Mouse (Mus musculus): Measurements from ENCODE around the gene Mdm2. TPM values are rescaled to one million over a fixed set of nuclear protein-coding genes. Genes with fewer than 3 reads are reported as not detected.

Mdm2 gene
- total and polyA plus RNA-seq, 3 experiments = 35.3 to 601 (median 42.2) TPM

GRCm38 (mm10) chr10:117707114-117707838, 3.3 kb downstream of the Mdm2 start:
- Histone ChIP-seq H3K9ac (ENCODE audit: control insufficient read depth, low read depth, low read length, poor library complexity, severe bottlenecking) (no peak overlapping the region), H3K4me1 (ENCODE audit: control insufficient read depth in 1 of 2, insufficient read depth in 2 of 2, low read length in 2 of 2) (peaks cover 0 to 8% of the 10 kb centered on the region in 2 experiments; a peak in 2 of 4 replicates), H3K4me3 (ENCODE audit: control insufficient read depth in 1 of 2, insufficient read depth in 1 of 2, low read depth in 2 of 2, low read length in 2 of 2) (no peak overlapping the region), H3K36me3 (ENCODE audit: control insufficient read depth in 1 of 2, insufficient read depth in 2 of 2, low read length in 2 of 2) (peaks cover 14 to 19% of the 10 kb centered on the region in 2 experiments), H3K27ac (ENCODE audit: control insufficient read depth, low read depth, low read length) (no peak overlapping the region), H3K79me2 (ENCODE audit: control insufficient read depth, insufficient read depth, low read length, poor library complexity) (peaks cover 39% of the 10 kb centered on the region), H3K9me3 (replicated peaks; ENCODE audit: insufficient read depth, low read length) (no peaks in the 10 kb centered on the region), H3K27me3 (ENCODE audit: control insufficient read depth in 1 of 2, insufficient read depth in 2 of 2, low read length in 2 of 2) (no peaks in the 10 kb centered on the region)
- TF ChIP-seq POLR2AphosphoS2 (IDR thresholded peaks at IDR 0.05; ENCODE audit: low read length) (no peak), ETS1 (IDR thresholded peaks at IDR 0.05; ENCODE audit: low read depth, low read length) (peak; percentile 34; the same call in 1 of the 2 replicates), ZC3H11A (IDR thresholded peaks at IDR 0.05; ENCODE audit: low read depth, low read length) (no peak), MAFK (IDR thresholded peaks at IDR 0.05; ENCODE audit: borderline replicate concordance, low read depth, low read length) (peak; percentile 74; the same call in 1 of the 2 replicates)
- no peak for DNase-seq (ENCODE audit: low read depth, low spot score)

- H3K4me1 ChIP-seq (ENCODE audit: control insufficient read depth in 1 of 2, insufficient read depth in 2 of 2, low read length in 2 of 2) = peaks cover 0 to 5% of the 10 kb centered on the region in 2 experiments; a peak in 2 of 4 replicates
- H3K4me3 ChIP-seq (ENCODE audit: control insufficient read depth in 1 of 2, insufficient read depth in 1 of 2, low read depth in 2 of 2, low read length in 2 of 2) = no peak overlapping the region
- TF ChIP-seq MAZ (IDR thresholded peaks at IDR 0.05; ENCODE audit: low read depth, low read length) = no peak
- TF ChIP-seq ZC3H11A (IDR thresholded peaks at IDR 0.05; ENCODE audit: low read depth, low read length) = no peak
- no peak for TF ChIP-seq USF1 (IDR thresholded peaks at IDR 0.05; ENCODE audit: low read depth, low read length)
- TF ChIP-seq KAT2A (conservative IDR thresholded peaks at IDR 0.05; ENCODE audit: low read depth, low read length) = no peak
- no peak for TF ChIP-seq USF2 (IDR thresholded peaks at IDR 0.05; ENCODE audit: borderline replicate concordance in 1 of 2, insufficient read depth in 1 of 2, low read depth in 1 of 2, low read length in 2 of 2)
- no peak for TF ChIP-seq CHD1 (IDR thresholded peaks at IDR 0.05; ENCODE audit: low read depth, low read length)
- TF ChIP-seq TBP (IDR thresholded peaks at IDR 0.05; ENCODE audit: low read depth, low read length) = no peak
- TF ChIP-seq GABPA (IDR thresholded peaks at IDR 0.05; ENCODE audit: low read depth, low read length) = no peak
- TF ChIP-seq CTCF (IDR thresholded peaks at IDR 0.05 in 2 of 3, conservative IDR thresholded peaks at IDR 0.05 in 1 of 3; ENCODE audit: control insufficient read depth in 1 of 3, insufficient read depth in 1 of 3, low read depth in 2 of 3, low read length in 3 of 3, poor library complexity in 1 of 3, severe bottlenecking in 1 of 3) = no peak
- H3K79me2 ChIP-seq (ENCODE audit: control insufficient read depth, insufficient read depth, low read length, poor library complexity) = peaks cover 40% of the 10 kb centered on the region
- no peaks in the 10 kb centered on the region for H3K9me3 ChIP-seq (replicated peaks; ENCODE audit: insufficient read depth, low read length)
- H3K27me3 ChIP-seq (ENCODE audit: control insufficient read depth in 1 of 2, insufficient read depth in 2 of 2, low read length in 2 of 2) = no peaks in the 10 kb centered on the region
- H3K9ac ChIP-seq (ENCODE audit: control insufficient read depth, low read depth, low read length, poor library complexity, severe bottlenecking) = no peak overlapping the region
- no peak overlapping the region for H3K27ac ChIP-seq (ENCODE audit: control insufficient read depth, low read depth, low read length)
- H3K36me3 ChIP-seq (ENCODE audit: control insufficient read depth in 1 of 2, insufficient read depth in 2 of 2, low read length in 2 of 2) = peaks cover 14 to 27% of the 10 kb centered on the region in 2 experiments
- DNase-seq (ENCODE audit: low read depth, low spot score) = no peak
Observed at GRCm38 (mm10) chr10:117706440-117706839, 4.1 kb downstream of the Mdm2 start.

- Histone ChIP-seq H3K4me1 (ENCODE audit: control insufficient read depth in 1 of 2, insufficient read depth in 2 of 2, low read length in 2 of 2) (peaks cover 0 to 3% of the 10 kb centered on the region in 2 experiments; a peak in 2 of 4 replicates), H3K9me3 (replicated peaks; ENCODE audit: insufficient read depth, low read length) (no peaks in the 10 kb centered on the region), H3K36me3 (ENCODE audit: control insufficient read depth in 1 of 2, insufficient read depth in 2 of 2, low read length in 2 of 2) (peaks cover 10 to 28% of the 10 kb centered on the region in 2 experiments), H3K4me3 (ENCODE audit: control insufficient read depth in 1 of 2, insufficient read depth in 1 of 2, low read depth in 2 of 2, low read length in 2 of 2) (no peak overlapping the region), H3K27ac (ENCODE audit: control insufficient read depth, low read depth, low read length) (no peak overlapping the region), H3K9ac (ENCODE audit: control insufficient read depth, low read depth, low read length, poor library complexity, severe bottlenecking) (no peak overlapping the region), H3K79me2 (ENCODE audit: control insufficient read depth, insufficient read depth, low read length, poor library complexity) (peaks cover 37% of the 10 kb centered on the region), H3K27me3 (ENCODE audit: control insufficient read depth in 1 of 2, insufficient read depth in 2 of 2, low read length in 2 of 2) (no peaks in the 10 kb centered on the region)
- no peak for DNase-seq (ENCODE audit: low read depth, low spot score)
- TF ChIP-seq UBTF (IDR thresholded peaks at IDR 0.05; ENCODE audit: borderline replicate concordance, insufficient read depth, low read depth, low read length) (no peak), NRF1 (IDR thresholded peaks at IDR 0.05; ENCODE audit: insufficient read depth, low read depth, low read length, poor library complexity, severe bottlenecking) (no peak), POLR2A (IDR thresholded peaks at IDR 0.05; ENCODE audit: control insufficient read depth in 1 of 2, insufficient read depth in 1 of 2, low read depth in 1 of 2, low read length in 2 of 2, poor library complexity in 1 of 2) (no peak), MAX (IDR thresholded peaks at IDR 0.05; ENCODE audit: low read length) (no peak), BHLHE40 (IDR thresholded peaks at IDR 0.05; ENCODE audit: borderline replicate concordance, low read depth, low read length) (no peak), USF2 (IDR thresholded peaks at IDR 0.05; ENCODE audit: borderline replicate concordance in 1 of 2, insufficient read depth in 1 of 2, low read depth in 1 of 2, low read length in 2 of 2) (no peak), RAD21 (IDR thresholded peaks at IDR 0.05; ENCODE audit: low read depth, low read length) (no peak), SIN3A (IDR thresholded peaks at IDR 0.05; ENCODE audit: low read length) (no peak), HCFC1 (IDR thresholded peaks at IDR 0.05; ENCODE audit: low read depth, low read length) (no peak), MYC (IDR thresholded peaks at IDR 0.05; ENCODE audit: low read depth, low read length) (no peak), USF1 (IDR thresholded peaks at IDR 0.05; ENCODE audit: low read depth, low read length) (no peak), CHD2 (IDR thresholded peaks at IDR 0.05; ENCODE audit: low read length) (no peak), POLR2AphosphoS5 (IDR thresholded peaks at IDR 0.05; ENCODE audit: borderline replicate concordance, low read depth, low read length) (no peak), RCOR1 (IDR thresholded peaks at IDR 0.05; ENCODE audit: low read depth, low read length) (no peak), ZC3H11A (IDR thresholded peaks at IDR 0.05; ENCODE audit: low read depth, low read length) (no peak)
Observed at GRCm38 (mm10) chr10:117705806-117706205, 4.8 kb downstream of the Mdm2 start.
